Mouse (Mus musculus) 3134 (cell line): ENCODE results near the gene Fam120b.
"Not testable (repeated sequence)": the region's sequence is repeated elsewhere in the genome, so short reads cannot be mapped to it uniquely, and the experiment has no call there.

ENCODE experiments used
- DNase-seq: peaks from one replicate; pipeline ENCODE4 v3.0.0-alpha.2; 2011; ENCODE audit warnings: low spot score; ENCODE audit not compliant: insufficient read length; ENCODE audit errors: extremely low read depth

Gene Fam120b

DNA sequence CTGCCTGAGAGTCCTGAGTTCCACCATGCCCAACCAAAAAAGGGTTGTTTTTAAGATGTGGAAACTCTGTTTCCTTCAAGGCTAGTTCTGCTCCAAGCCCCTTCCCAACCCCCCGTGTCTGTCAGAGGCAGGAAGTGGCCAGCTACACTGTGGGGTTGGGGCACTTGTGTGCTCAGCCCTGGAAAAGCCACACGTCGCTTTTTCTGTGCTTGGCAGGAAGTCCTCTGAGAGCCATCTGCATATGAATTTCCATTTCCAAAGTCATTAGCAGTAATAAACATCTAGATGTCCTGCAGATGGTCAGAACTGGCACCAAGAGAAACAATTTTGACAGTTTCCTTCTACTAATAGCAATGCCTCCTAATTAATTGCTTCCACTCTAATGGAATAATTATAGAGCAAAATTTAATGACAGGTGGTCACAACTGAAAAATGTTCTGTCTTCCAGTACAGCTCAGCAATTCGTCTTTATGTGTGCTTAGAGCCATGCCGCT lies 35.1 kb downstream of the Fam120b start:
- no peak for DNase-seq

DNA sequence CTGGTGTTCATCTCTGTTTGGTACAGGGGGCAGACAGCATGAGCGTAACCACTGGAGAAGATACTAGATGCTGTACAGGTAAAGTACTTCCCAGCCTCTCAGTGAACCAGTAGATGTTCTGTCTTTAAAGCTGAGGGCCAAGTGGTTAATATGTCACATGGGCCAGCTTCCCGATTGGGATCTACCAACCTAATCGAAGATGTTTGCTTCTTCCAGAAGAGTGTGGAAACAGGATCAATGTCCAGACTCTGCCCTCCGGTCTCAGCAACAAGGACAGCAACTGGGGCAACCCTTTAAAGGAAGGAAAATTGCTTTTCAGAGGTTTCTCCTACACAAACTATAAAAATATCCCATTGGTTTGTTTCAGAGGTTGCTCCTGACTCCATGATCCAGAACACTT lies 35.5 kb downstream of the Fam120b start:
- no peak for DNase-seq

DNA sequence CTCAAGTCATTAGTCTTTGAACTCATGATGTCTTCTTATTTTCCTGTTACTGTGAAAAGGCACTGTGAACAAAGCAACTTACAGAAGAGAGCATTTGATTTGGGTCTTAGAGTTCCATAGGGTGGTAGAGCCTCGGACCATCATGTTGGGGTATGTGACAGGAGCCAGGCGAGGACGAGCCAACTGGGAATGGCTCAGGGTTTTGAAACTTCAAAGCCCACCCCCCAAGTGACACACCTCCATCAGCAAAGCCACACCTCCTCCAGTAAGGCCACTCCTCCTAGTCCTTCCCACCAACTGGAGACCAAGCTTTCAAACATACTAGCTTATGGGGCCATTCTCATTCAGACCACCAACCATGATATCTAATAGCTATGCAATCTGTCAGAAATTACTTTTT lies 36.0 kb downstream of the Fam120b start:
- DNase-seq = no peak

DNA sequence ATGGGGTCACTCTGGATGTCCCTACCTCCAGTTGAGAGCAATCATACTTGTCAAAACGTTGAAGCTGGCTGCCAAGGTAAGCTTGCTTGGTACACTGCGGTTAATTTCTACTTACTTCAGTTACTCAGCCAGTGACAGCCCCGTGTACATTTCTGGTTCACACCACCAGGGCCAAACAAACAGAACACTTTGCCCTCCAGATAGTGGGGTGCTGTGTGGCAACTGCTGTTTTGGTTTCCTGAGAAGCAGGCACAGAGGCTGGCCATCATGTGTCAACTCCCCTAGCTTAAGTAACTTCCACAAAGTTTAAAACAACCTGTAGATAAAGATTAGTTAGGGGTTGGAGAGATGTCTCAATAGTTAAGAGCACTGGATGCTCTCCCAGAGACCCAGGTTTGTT lies 38.7 kb downstream of the Fam120b start:
- DNase-seq = no peak

DNA sequence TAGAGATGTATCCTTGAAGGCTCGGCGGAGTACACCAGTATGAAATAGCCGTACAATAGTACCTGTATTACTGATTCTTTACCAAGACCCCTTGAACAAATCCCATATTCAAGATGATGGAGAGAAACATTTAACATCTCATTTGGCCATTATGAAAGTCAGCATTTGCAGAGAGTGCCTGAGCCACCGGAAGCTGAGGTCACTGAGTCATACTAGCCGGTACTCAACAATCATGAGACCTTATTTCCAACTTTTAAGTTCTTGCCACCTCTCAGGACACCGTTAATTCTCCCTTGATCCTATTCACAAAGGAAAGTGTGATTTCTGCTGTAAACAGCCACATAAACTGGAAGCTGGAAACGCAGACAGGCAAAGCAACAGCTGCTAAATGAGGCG lies 44.1 kb downstream of the Fam120b start:
- peak; percentile 21 for DNase-seq

DNA sequence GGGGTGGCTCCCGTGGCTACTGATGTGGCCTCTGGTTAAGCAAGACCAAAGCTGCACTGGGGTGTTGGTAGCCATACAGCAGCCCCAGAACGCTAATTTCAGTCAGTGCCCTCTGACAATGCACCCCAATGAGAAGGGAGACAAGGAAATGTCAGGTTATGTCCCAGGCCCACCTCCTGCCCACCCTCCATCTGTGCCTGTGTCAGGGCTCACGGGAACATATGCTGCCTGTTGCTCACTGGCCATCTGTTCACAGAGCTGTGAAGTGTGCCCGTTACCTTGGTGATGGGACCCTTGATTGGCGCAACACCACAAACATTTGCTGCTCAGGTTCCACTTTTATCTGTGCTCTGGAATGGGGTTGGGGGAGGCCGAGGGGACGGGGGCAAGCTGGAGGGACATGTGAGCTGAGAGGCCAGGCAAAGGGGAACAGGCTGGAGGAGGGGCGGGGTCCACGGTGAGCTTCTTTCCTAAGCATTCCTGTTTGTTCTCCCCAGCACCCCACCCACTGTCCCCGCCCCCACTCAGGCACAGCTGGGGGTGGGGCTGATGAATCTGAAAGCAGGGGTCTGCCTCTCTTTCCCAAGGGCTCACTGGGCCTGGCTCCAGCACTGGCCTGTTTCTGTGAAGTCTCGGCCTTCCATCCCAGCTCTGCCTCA lies 44.6 kb downstream of the Fam120b start:
- no peak for DNase-seq

- no peak for DNase-seq
Observed at GRCm38 (mm10) chr17:15445421-15445820, 49.4 kb downstream of the Fam120b start.

DNA sequence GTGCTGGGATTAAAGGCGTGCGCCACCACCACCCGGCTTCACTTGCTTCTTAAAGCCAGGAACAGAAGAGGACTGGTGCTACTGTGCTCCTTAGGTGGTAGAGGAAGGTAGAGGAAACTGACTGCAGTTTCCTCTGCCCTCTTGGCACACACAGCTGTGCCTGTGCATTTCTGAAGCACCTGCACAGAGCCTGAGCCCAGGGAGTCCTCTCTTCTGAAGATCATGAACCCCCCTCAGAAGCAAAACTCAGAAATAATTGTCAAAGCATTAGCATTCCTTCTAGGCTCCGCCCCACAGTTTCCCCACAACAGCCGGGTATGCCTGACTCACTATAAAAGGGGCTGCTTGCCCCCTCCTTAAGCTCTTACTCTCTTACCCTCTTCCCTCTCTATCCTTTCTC lies 51.8 kb downstream of the Fam120b start:
- DNase-seq = no peak

- not testable (repeated sequence) for DNase-seq
Observed at GRCm38 (mm10) chr17:15449144-15449543, 53.1 kb downstream of the Fam120b start.

DNA sequence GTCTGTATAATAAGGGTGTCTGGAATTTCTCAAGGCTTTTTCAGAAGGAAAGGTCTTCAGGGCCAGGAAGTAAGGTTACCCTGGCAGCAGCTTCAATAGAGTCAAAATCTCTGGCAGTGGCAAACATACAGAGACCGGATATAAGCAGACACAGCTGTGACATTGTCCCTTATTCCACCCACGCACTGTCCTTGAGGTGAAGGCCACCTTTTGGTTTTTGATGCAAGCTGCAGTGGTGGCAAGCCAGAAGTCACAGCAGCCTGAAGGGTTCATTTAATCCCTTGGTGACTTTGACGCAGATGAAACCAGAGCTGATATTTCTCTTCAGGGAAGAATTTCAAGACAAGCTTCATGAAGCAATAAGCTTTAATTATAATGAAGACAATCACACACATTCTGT lies 53.6 kb downstream of the Fam120b start:
- no peak for DNase-seq

GRCm38 (mm10) chr17:15455203-15455602 lies 59.2 kb downstream of the Fam120b start:
- DNase-seq = no peak

GRCm38 (mm10) chr17:15456595-15456994 lies 60.6 kb downstream of the Fam120b start:
- no peak for DNase-seq

GRCm38 (mm10) chr17:15459761-15460160 lies 63.8 kb downstream of the Fam120b start:
- no peak for DNase-seq

DNA sequence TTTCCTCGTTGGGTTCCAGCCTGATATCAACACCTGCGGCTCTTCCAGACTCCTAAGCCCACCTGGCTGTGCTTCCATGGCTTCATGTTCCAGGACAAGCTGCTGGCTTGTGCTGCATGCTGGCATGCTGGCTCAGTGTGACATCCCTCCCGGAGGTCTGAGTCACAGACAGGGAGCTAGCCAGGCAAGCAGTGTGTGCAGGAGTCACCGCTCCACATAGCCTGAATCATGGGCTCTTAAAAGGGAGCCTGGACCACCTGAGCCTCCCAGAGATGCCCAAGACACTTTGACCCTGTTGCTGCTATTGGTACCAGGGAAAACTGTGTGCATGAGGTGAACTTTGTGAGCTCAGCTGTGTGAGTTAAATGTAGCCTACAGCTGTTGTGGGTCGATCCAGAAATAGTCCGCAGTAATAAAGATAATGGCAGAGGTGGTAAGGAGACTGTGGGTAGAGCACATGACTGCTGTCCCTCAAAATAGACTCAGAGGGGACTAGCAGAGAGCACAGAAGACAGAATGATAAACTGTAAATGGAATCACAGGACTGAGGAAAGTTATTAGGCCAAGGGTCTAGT lies 66.0 kb downstream of the Fam120b start:
- no peak for DNase-seq

DNA sequence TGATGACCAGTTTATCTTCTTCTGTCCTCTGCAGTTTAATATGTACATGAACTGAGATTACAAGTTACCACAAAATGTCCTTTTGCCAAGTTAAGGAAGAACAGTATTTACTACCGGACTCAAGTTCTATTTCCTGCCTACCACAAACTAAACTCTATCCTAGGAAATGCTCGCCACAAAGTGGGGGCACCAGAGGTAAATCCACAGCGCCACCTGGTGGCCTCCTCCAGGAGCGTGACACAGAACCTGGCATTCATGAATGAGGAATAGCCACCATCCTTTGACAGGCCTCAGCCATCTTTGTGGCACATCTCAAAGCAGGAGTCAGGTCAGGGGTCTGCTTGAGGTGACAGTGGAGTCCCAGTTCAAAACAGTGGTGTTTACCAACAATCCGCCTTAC lies 71.7 kb downstream of the Fam120b start:
- DNase-seq = peak; percentile 41

- DNase-seq = no peak
Observed at GRCm38 (mm10) chr17:15472671-15473070, 76.7 kb downstream of the Fam120b start.
